Mouse (Mus musculus) forebrain, embryonic 16.5 days (tissue): ENCODE measurements at regions not wholly inside any gene's neighbourhood (a gene's known extent, or its start where the extent isn't known, plus 50 kb on each side); places are given as distances from the start of the nearest gene placed in this dataset.

Experiments used
- ATAC-seq: fragments of 200-750 bp; cut with Nextera tagmentation; 2 replicates; pipeline ENCODE4 v1.8.0; 2017; ENCODE audit warnings: mild to moderate bottlenecking, moderate library complexity
- H3K27ac ChIP-seq: fragments of 300-500 bp; sonication (generic); 2 replicates; pipeline ENCODE4 v1.5.1; 2014; ENCODE audit warnings: low read length, control low read depth
- H3K27me3 ChIP-seq: fragments of 300-500 bp; sonication (generic); replicated peaks from 2 replicates; pipeline ENCODE4 v1.6.1; 2014; ENCODE audit warnings: low read length; ENCODE audit not compliant: control insufficient read depth, insufficient read depth
- H3K36me3 ChIP-seq: fragments of 300-500 bp; sonication (generic); 2 replicates; pipeline ENCODE4 v1.6.1; 2014; ENCODE audit not compliant: control insufficient read depth, insufficient read depth
- H3K4me1 ChIP-seq: fragments of 300-500 bp; sonication (generic); replicated peaks from 2 replicates; pipeline ENCODE4 v1.6.1; 2014; ENCODE audit warnings: low read length; ENCODE audit not compliant: control insufficient read depth, insufficient read depth
- H3K4me2 ChIP-seq: fragments of 300-500 bp; sonication (generic); 2 replicates; pipeline ENCODE4 v1.6.1; 2014; ENCODE audit warnings: mild to moderate bottlenecking, low read length, control low read depth
- H3K4me3 ChIP-seq: fragments of 300-500 bp; sonication (generic); replicated peaks from 2 replicates; pipeline ENCODE4 v1.5.1; 2014; ENCODE audit warnings: mild to moderate bottlenecking, low read length, control low read depth
- H3K9ac ChIP-seq: fragments of 300-500 bp; sonication (generic); replicated peaks from 2 replicates; pipeline ENCODE4 v1.6.1; 2014; ENCODE audit warnings: low read depth, low read length, control low read depth
- H3K9me3 ChIP-seq: fragments of 300-500 bp; sonication (generic); 2 replicates; pipeline ENCODE4 v1.6.1; 2016; ENCODE audit warnings: low read length; ENCODE audit not compliant: control insufficient read depth
- WGBS: fragments of 180-500 bp; shearing (Covaris S2); extraction: QIAGEN DNeasy Blood & Tissue Kit; methylation state at CpG from one replicate; pipeline ENCODE4 v1.1.7; 2014; 5-methylcytosine and 5-hydroxymethylcytosine counted together

GRCm38 (mm10) chr1:61485459-61485858, 153.2 kb upstream of the Pard3b start:
- ATAC-seq = no peak
- Histone ChIP-seq H3K9me3 (no peaks in the 10 kb centered on the region), H3K27me3 (no peaks in the 10 kb centered on the region), H3K27ac (no peak overlapping the region), H3K4me3 (no peak overlapping the region), H3K9ac (no peak overlapping the region), H3K36me3 (no peaks in the 10 kb centered on the region), H3K4me1 (no peaks in the 10 kb centered on the region), H3K4me2 (no peak overlapping the region)
- WGBS = 91% methylated on average over 3 of the region's 3 CpGs

- H3K27me3 ChIP-seq = no peaks in the 10 kb centered on the region
- no peak overlapping the region for H3K4me3 ChIP-seq
- WGBS = 91% methylated on average over 1 of the region's 1 CpGs
- H3K36me3 ChIP-seq = no peaks in the 10 kb centered on the region
- H3K4me1 ChIP-seq = no peaks in the 10 kb centered on the region
- no peak overlapping the region for H3K27ac ChIP-seq
- no peak for ATAC-seq
- H3K9ac ChIP-seq = no peak overlapping the region
- H3K9me3 ChIP-seq = no peaks in the 10 kb centered on the region
- no peak overlapping the region for H3K4me2 ChIP-seq
Measured at GRCm38 (mm10) chr1:61524886-61525285, 113.7 kb upstream of the Pard3b start.

- no peak for ATAC-seq
- 95% methylated on average over 8 of the region's 8 CpGs for WGBS
- H3K9me3 ChIP-seq = no peaks in the 10 kb centered on the region
Measured at GRCm38 (mm10) chr1:61525881-61526280, 112.7 kb upstream of the Pard3b start.

GRCm38 (mm10) chr1:61528757-61529156, 109.9 kb upstream of the Pard3b start:
- Histone ChIP-seq H3K36me3 (no peaks in the 10 kb centered on the region), H3K4me2 (no peak overlapping the region), H3K9me3 (no peaks in the 10 kb centered on the region), H3K4me1 (peaks cover 10% of the 10 kb centered on the region; the same call in 1 of the 2 replicates), H3K27ac (no peak overlapping the region), H3K9ac (no peak overlapping the region), H3K27me3 (no peaks in the 10 kb centered on the region), H3K4me3 (no peak overlapping the region)
- 66% methylated on average over 15 of the region's 15 CpGs for WGBS
- no peak for ATAC-seq

More at GRCm38 (mm10) chr1:61525881-61526280, 112.7 kb upstream of the Pard3b start:
- Histone ChIP-seq H3K4me2 (no peak overlapping the region), H3K4me3 (no peak overlapping the region), H3K27me3 (no peaks in the 10 kb centered on the region), H3K4me1 (no peaks in the 10 kb centered on the region), H3K9ac (no peak overlapping the region), H3K27ac (no peak overlapping the region), H3K36me3 (no peaks in the 10 kb centered on the region)

- H3K4me1 ChIP-seq = peaks cover 10% of the 10 kb centered on the region; the same call in 1 of the 2 replicates
- H3K27me3 ChIP-seq = no peaks in the 10 kb centered on the region
- H3K36me3 ChIP-seq = no peaks in the 10 kb centered on the region
- no peak overlapping the region for H3K9ac ChIP-seq
- no peak for ATAC-seq
- no peak overlapping the region for H3K27ac ChIP-seq
- no peak overlapping the region for H3K4me3 ChIP-seq
- WGBS = 14% methylated on average over 3 of the region's 3 CpGs
- H3K9me3 ChIP-seq = no peaks in the 10 kb centered on the region
- no peak overlapping the region for H3K4me2 ChIP-seq
Measured at GRCm38 (mm10) chr1:61530166-61530565, 108.5 kb upstream of the Pard3b start.

GRCm38 (mm10) chr1:61531487-61531886, 107.1 kb upstream of the Pard3b start:
- H3K27ac ChIP-seq = no peak overlapping the region
- H3K36me3 ChIP-seq = no peaks in the 10 kb centered on the region
- peaks cover 10% of the 10 kb centered on the region; the same call in 1 of the 2 replicates for H3K4me1 ChIP-seq
- H3K9me3 ChIP-seq = no peaks in the 10 kb centered on the region
- no peak overlapping the region for H3K9ac ChIP-seq
- H3K4me2 ChIP-seq = no peak overlapping the region
- no peak overlapping the region for H3K4me3 ChIP-seq
- peak; percentile 81 for ATAC-seq
- 4% methylated on average over 5 of the region's 5 CpGs for whole genome bisulfite sequencing
- H3K27me3 ChIP-seq = no peaks in the 10 kb centered on the region

- H3K4me1 ChIP-seq = peaks cover 3% of the 10 kb centered on the region
- 0 out of 2 replicates have a peak, but pooled peaks have one; percentile 20 for ATAC-seq
- 34% methylated on average over 3 of the region's 3 CpGs for WGBS
Measured at GRCm38 (mm10) chr1:61540081-61540480, 98.5 kb upstream of the Pard3b start.

GRCm38 (mm10) chr1:61541166-61541565, 97.5 kb upstream of the Pard3b start:
- Histone ChIP-seq H3K9me3 (no peaks in the 10 kb centered on the region), H3K27ac (no peak overlapping the region), H3K27me3 (no peaks in the 10 kb centered on the region), H3K9ac (no peak overlapping the region), H3K4me3 (no peak overlapping the region), H3K36me3 (no peaks in the 10 kb centered on the region), H3K4me2 (no peak overlapping the region), H3K4me1 (peaks cover 3% of the 10 kb centered on the region)
- WGBS = 91% methylated on average over 4 of the region's 4 CpGs
- ATAC-seq = no peak

More at GRCm38 (mm10) chr1:61540081-61540480, 98.5 kb upstream of the Pard3b start:
- H3K4me2 ChIP-seq = no peak overlapping the region
- no peak overlapping the region for H3K4me3 ChIP-seq
- H3K9me3 ChIP-seq = no peaks in the 10 kb centered on the region
- no peak overlapping the region for H3K27ac ChIP-seq
- H3K9ac ChIP-seq = no peak overlapping the region
- H3K27me3 ChIP-seq = no peaks in the 10 kb centered on the region
- no peaks in the 10 kb centered on the region for H3K36me3 ChIP-seq

- 56% methylated on average over 21 of the region's 21 CpGs for WGBS
- no peaks in the 10 kb centered on the region for H3K36me3 ChIP-seq
- peak; percentile 30 for ATAC-seq
- no peaks in the 10 kb centered on the region for H3K9me3 ChIP-seq
- H3K4me2 ChIP-seq = peak overlapping the region; percentile 29
- no peak overlapping the region for H3K27ac ChIP-seq
- H3K27me3 ChIP-seq = no peaks in the 10 kb centered on the region
- H3K4me3 ChIP-seq = no peak overlapping the region
- H3K4me1 ChIP-seq = peaks cover 10% of the 10 kb centered on the region
- 0 out of 2 replicates have a peak overlapping the region, but pooled peaks have one; percentile 13 for H3K9ac ChIP-seq
Measured at GRCm38 (mm10) chr1:61552577-61553517, 85.8 kb upstream of the Pard3b start.
